Mouse (Mus musculus) layer of hippocampus, adult 9-11 months (tissue): ENCODE data around the gene Csf1.

Experiments
- DNase-seq: peaks from one replicate; pipeline ENCODE4 v3.0.0; 2022

The Csf1 gene

GRCm38 (mm10) chr3:107759929-107760581 lies at the start of gene Csf1:
Csf1 (minus strand) TSS chr3:107760469.
- peak; percentile 91 for DNase-seq

DNA sequence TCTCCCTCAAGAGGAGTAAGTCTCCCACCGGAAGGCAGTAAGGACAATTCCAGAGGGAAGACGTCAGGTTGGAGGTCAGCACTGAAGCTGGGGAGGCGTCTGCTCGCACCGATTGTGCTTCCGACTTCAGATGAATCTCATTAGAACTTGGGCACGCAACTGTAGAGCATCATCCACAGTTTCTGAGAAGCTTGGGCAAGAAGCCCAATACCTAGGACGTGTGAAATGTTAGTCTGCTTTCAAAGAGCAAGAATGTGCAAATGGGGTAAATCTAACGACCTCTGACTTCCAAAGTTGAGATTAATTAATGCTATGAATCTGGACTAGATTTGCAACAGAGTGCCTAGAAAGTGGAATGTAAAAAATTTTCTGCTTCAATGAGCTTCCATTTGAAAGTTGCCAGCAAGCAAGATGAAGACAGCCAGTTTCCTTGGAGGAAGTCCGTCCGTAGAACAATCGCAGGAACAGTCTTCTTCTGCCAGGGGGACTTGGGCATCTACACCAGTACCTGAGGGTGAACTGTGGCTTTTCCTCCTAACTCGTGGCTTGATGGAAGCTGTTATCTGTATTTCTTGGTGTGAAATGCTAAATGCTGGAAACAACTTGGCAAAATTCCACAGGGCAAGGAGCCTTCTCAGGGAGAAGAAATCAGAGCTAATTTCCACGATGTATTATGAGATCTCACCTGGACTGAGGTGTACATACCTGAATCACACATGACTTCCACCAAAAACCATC lies 47.9 kb upstream of the Csf1 start:
- DNase-seq, result no peak

DNA sequence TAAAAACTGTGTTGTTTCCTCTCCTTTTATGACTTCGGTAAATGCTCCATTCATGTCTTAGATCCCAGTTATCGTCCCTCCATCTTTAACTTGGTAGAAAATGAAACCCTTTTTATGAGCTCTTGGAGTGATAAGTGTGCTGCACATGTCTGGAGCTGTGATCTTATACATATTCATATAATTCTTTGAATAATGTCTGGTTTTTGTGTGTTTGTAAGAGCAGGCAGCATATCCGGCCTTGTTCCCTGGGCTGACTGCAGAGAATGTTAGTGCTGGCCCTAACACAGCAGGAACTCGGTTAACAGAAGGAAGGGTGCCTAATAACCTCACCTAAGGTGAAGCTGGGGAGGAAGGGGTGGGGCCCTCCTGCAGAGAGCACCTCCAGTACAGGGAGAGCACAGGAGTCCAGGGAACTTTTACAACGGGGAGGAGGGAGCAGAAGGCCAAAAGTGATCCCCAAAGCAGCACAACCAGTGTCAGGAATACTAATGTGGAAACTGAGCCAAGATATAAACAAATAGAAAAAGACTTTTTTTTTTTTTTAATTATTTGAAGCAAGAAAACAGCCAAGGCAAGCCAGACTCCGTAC lies 47.2 kb upstream of the Csf1 start:
- no peak for DNase-seq

GRCm38 (mm10) chr3:107806916-107807315 lies 46.6 kb upstream of the Csf1 start:
- DNase-seq, result no peak

DNA sequence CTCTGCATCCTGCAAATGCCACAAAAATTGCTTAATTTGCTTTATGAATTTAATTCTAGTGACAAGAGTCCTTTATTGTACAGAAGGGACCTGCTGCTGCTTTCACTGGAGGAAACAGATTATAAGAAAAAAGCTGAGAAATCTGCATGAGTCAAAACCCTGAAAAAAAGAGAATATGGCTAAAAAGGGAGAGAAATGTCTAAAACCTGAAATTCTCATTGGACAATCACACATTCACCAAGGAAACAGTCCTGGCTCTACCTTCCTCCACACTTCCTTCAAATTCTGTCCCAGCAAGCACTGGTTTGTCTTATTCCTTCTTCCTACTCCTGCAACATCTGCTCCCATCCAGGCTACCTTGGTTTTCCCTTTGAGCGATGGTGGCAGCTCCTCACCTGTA lies 44.5 kb upstream of the Csf1 start:
- no peak for DNase-seq

DNA sequence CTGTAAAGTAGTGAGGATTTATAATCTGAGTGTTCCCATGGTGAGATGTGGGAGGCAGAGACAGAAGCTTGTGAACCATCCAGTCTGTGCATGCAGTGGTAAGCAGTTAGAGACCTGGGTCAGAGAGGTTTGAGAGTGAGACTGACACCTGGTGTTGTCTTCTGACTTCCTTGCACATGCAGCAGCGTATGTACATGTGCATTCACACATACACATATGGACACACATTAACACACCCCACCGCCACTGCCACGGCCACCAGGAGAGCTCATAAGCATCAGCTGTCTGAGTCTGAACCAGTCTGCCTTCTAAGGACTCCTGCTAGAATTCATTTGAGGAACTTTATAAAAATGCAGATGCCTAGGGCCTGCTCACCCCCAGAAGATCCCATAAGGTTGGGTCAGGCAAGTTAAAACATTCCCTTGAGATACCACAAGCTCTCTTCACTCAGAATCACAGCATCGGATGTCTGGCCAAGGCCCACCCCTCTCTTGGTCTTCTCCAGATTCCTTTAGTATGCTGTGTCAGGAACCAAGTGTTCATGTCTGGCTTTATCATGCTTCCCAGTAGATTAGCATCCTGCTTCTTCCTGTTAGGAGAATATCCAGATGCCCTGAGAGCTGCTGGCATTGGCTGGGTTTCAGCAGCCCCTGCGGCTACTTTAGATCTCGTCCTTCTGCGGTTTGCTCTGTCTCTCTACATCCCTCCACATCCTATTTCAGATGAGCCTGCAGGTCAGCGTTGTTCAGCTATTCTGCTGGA lies 42.1 kb upstream of the Csf1 start:
- DNase-seq, result no peak

- no peak for DNase-seq
Observed at GRCm38 (mm10) chr3:107798946-107799345, 38.7 kb upstream of the Csf1 start.

GRCm38 (mm10) chr3:107796191-107796983 lies 36.1 kb upstream of the Csf1 start:
- DNase-seq, result no peak

GRCm38 (mm10) chr3:107794890-107795289 lies 34.6 kb upstream of the Csf1 start:
- no peak for DNase-seq

- DNase-seq, result peak; percentile 77
Observed at GRCm38 (mm10) chr3:107793300-107794201, 33.3 kb upstream of the Csf1 start.

DNA sequence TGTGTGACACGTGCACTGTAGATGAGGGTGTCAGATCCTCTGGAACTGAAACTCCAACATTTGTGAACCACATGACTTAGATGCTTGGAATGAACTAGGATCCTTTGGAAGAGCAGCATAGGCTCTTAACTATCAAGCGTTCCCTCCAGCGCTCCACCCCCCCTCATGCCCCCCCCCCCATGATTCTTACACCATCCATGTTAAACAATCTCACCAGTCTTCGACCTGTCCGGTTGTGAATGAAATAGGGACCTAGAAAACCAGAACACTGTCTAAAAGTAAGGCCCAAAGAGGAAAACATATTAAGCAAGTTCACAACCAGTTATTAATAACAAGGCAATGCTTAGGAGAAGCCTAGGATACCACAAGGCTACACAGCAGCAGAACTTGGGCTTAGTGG lies 32.5 kb upstream of the Csf1 start:
- no peak for DNase-seq

DNA sequence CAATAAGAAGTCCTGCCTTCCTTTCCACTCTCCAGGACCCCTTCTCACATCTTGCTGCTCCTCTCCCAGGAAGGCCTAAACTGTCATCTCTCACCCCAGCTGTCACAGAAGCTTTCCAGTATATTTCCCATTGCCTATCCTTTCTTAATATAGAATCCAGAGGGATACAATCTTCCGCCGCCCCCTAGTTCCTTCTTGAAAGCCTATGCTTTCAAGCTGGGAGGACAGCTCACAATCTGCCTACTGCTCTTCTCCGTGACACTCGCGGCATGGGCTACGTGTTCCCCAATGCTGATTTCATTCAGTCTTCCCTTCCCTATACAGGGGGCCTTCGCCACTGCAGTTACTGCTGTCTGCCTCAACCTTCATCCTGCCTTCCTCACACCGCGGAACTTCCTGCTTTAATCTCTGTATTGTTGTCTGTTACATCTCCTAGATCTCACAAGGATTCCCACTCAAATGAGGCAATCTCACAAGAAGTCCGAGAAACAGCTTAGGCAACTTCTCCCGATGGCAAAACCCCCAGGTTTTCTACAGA lies 30.6 kb upstream of the Csf1 start:
- DNase-seq, result no peak

- no peak for DNase-seq
Observed at GRCm38 (mm10) chr3:107790227-107790626, 30.0 kb upstream of the Csf1 start.

- DNase-seq, result peak; percentile 78
Observed at GRCm38 (mm10) chr3:107788885-107789284, 28.6 kb upstream of the Csf1 start.

DNA sequence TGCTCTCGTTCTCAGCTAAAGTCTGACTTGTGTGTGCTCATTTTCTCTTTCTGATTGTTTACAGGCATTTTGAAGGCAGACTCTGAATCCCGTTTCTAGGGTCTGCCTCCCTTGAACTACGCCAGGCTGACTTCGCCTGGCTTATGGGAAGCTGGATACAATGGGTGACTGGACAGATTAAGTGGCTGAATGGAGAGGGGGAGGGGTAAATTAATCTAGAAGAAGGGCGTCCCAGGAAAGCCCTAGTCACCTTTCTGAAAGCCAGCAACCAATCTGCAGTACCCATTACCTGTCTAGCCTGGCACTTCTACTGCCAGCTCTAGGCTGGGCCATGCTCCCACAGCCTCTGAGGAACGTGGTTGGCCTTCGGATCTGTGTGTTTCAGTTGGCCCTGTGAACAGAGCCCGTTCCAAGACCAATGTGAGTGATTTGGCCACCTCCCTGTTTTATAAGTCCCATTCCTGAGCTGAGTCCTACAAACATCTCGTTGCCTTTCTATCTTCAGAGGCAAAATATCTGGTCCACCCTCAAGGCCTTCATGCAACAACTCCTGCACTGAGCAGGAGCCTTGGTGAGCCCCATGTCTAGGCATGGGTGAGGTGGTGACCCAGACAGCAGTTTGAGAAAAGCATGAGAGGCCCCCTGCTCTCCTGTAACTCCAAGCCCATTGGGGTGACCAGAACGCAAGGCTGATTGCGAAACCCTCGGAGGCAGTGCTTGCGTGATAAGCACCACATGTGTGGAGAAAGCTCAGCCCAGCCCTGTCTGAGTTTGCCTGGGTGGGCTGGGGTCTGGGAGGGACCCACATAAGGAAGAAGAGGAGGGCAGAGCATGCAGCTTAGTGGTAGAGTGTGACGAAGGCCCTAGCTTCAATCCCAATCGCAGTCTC lies 27.6 kb upstream of the Csf1 start:
- no peak for DNase-seq

DNA sequence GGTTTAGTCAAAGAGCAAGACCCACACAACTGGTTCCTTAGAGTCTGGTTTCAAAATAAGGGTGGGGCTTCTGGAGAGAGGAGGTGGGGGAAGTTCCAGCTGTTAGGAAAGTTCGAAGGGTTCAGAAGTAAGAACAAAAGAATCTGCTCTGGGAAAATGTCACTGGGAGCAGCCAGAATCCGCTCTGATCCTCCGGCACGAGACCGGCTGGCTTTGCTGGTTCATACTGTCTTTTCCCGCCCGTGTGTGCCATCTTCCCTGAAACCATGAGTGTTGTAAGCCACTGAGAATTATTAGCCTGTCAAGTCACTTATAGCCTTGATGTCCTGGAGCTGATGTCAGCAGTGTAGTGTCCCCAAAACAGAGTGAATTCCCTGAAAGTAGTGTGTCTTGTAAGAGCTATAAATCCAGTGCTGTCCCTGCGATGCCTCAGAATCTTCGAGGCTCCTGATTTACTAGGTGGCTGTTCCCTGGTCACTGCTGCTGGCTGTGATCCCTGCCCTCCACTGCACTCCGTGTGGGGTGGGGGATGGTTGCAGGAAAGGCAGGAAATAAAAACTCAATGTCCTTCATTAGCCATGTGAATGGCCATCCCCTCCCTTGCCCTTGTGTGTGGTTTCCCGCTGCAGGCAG lies 26.8 kb upstream of the Csf1 start:
- DNase-seq, result no peak

DNA sequence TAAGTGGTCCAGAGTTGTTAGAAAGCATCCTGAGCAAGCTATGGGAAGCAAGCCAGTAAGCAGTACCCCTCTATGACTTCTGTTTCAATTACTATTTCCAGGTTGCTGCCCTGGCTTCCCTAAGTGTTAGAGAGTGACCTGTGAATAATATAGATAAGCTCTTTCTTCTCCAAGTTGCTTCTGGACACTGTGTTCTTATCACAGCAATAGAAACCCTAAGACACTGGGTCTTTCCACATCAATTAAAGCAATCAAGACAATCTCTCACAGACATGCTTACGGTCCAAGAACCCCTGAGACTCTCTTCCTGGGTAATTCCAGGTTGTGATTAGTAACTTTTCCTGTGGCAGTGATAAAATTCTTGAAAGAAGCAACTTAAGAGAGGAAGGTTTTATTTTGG lies 26.1 kb upstream of the Csf1 start:
- no peak for DNase-seq

GRCm38 (mm10) chr3:107785546-107785945 lies 25.3 kb upstream of the Csf1 start:
- no peak for DNase-seq

- DNase-seq, result peak; percentile 80
Observed at GRCm38 (mm10) chr3:107783315-107783714, 23.0 kb upstream of the Csf1 start.

- no peak for DNase-seq
Observed at GRCm38 (mm10) chr3:107781304-107781703, 21.0 kb upstream of the Csf1 start.
